In the genomic region with DNA sequence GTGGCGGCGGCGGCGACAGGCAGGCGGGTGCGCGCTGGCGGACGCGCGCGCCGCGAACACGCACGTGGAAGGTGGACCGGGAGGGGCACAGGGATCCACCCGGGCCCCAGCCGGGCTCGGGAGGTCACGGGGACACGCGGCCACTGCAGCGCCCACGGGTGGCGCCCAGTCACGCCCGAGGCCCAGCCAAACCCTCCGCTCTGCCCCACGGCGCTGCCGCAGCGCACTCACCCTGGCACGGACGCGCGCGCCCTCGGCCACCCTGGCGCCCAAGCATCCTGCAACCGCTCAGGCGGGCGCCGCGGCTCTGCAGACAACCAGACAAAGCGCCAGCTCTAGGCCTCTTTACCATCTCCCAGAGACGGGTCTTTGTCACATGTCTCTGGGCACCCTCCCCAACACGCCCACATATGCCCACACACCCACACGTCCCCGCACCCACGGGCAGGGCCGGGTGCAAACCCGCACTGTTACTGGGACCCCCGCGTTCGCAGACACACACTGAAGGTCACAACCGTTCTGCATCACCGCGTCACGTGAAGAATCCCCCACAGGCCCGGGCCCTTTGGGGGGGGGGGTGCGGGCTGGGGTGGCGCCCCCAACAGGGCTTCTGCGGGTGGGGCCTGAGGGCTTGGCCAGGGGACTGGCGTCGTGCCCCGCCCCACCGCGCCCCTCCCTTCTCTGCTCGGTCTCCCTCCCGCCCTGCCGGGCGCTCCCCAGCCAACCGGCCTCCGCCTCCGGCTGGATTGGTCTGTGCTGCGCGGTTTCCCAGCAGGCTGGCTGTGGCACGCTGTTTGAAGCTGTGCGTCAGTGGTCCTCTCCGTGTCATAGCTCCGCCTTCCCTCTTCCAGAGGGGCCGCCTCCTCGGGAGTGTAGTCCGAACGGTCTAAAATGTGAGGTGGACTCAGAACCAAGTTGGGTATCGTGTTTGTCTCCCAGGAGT, we compare ENCODE assay signal across 8 mouse cellular contexts. TPM values are rescaled to one million over a fixed set of nuclear protein-coding genes. Genes with fewer than 3 reads are reported as not detected.
A peak's percentile ranks its signal among the peaks of the same experiment; 100 is the strongest.
DNase-seq lines count a peak whose midpoint lies in the region; ATAC-seq lines count a peak whose summit lies in the region.

Lrfn4 (minus strand) TSS at position 517 of the 943 bp plus-strand sequence.

- H3K4me2 ChIP-seq in lung, embryonic 15.5 days = peak within 1 kb of the TSS; percentile 87

- peaks cover 45% of the 10 kb centered on the region for H3K36me3 ChIP-seq in hindbrain, embryonic 10.5 days
- peaks cover 20% of the 10 kb centered on the region for H3K36me3 ChIP-seq in lung, embryonic 15.5 days

- no peaks in the 10 kb centered on the region for H3K9me3 ChIP-seq in hindbrain, embryonic 10.5 days
- H3K9me3 ChIP-seq in lung, embryonic 15.5 days = no peaks in the 10 kb centered on the region

- peak within 1 kb of the TSS; percentile 94 for H3K9ac ChIP-seq in lung, embryonic 15.5 days

- H3K4me3 ChIP-seq in hindbrain, embryonic 10.5 days = peak within 1 kb of the TSS; percentile 79
- peak within 1 kb of the TSS; percentile 94 for H3K4me3 ChIP-seq in lung, embryonic 15.5 days

- peak; percentile 84 for DNase-seq in MN1 (ENCODE audit: low spot score)
- DNase-seq in cerebellum, adult 9-11 months = peak; percentile 92
- DNase-seq in frontal cortex, adult 2 months (ENCODE audit: extremely low spot score in 1 of 2, low spot score in 1 of 2) = peak; percentile 86 to 92
- DNase-seq in hindbrain, embryonic 10.5 days (ENCODE audit: low spot score) = peak; percentile 93
- DNase-seq in layer of hippocampus, adult 9-10 months (ENCODE audit: low spot score) = peak; percentile 49
- peak; percentile 89 for DNase-seq in ovary, postnatal 36 days (ENCODE audit: low spot score)
- DNase-seq in thymus, postnatal 4 days = peak; percentile 71

- peak within 1 kb of the TSS; percentile 98 for H3K27ac ChIP-seq in hindbrain, embryonic 10.5 days
- peak within 1 kb of the TSS; percentile 93 for H3K27ac ChIP-seq in lung, embryonic 15.5 days

- H3K4me1 ChIP-seq in hindbrain, embryonic 10.5 days (replicated peaks) = peaks cover 53% of the 10 kb centered on the region
- H3K4me1 ChIP-seq in lung, embryonic 15.5 days = peaks cover 29% of the 10 kb centered on the region

- peak; percentile 94 for ATAC-seq in lung, embryonic 15.5 days (ENCODE audit: borderline replicate concordance, extremely low read depth, low FRiP score, low TSS enrichment)

- peaks cover 15% of the 10 kb centered on the region; the same call in 1 of the 2 replicates for H3K27me3 ChIP-seq in hindbrain, embryonic 10.5 days (ENCODE audit: insufficient read depth, poor library complexity, severe bottlenecking)
- H3K27me3 ChIP-seq in lung, embryonic 15.5 days = no peaks in the 10 kb centered on the region

- WGBS in hindbrain, embryonic 10.5 days = under 1% methylated on average over 86 of the region's 87 CpGs
- WGBS in lung, embryonic 15.5 days = under 1% methylated on average over 75 of the region's 87 CpGs

RNA-seq across cellular contexts. Expression of gene Lrfn4, which starts in this region (rescaled TPM):
- polyA plus RNA-seq in frontal cortex, adult 2 months (2012; rRNA removed) = 31.8 and 33.5 TPM in 2 replicates
- 5.9 and 8.2 TPM in 2 replicates for polyA plus RNA-seq in hindbrain, embryonic 10.5 days (2016; fragmentation: Nextera tagmentation; extraction: Ambion mirVana)
- 6.5 and 6.8 TPM in 2 replicates for polyA plus RNA-seq in lung, embryonic 15.5 days (2015; fragmentation: Nextera tagmentation; extraction: Ambion mirVana)

Comparison
In these comparisons a context has a peak if more than half of its experiments do, and no peak if none do; other contexts are left out.
1. Peak in every context shown above with its lines: DNase-seq, ATAC-seq, H3K4me3 ChIP-seq and H3K27ac ChIP-seq.